Mouse (Mus musculus): ENCODE measurements at regions not wholly inside any gene's neighbourhood (a gene's known extent, or its start where the extent isn't known, plus 50 kb on each side); places are given as distances from the start of the nearest gene placed in this dataset.

DNA sequence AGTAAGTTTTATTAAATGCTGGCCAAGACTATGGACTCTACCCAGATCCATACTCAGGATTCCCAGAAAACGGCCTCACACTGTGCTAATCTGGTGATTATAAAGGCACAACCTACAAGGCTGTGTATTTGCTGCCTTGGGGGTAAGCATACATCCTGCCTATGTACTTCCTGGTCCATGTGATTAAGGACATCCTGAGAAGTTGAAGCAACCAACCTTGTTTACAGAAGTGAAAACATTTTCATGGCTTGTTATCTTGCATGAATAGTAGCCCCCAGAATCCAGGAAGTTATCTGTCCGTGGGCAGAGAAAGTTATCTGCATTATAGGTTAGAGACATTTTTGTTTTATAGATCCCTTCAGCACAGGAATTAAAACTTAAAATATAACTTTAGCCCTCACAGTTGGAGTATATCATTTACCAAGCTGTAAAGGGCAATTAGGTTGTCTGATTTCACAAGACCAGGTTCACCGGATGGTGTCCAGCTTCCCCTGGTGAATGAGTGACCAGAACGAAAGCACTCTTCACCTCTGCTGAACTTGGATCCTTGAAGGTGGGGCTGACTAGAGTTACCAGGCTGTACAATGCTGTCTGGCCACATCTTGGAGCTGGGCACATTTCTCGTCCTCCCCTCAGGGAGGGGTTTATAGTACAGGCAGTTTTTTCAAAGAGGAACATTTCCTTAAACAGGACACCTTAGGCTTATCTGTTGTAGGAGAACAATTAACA lies 90.1 kb upstream of the Tbl1xr1 start:
- TF ChIP-seq CTCF (IDR thresholded peaks at IDR 0.05), result no peak
- TF ChIP-seq EP300 (IDR thresholded peaks at IDR 0.05), result peak; percentile 10; the same call in 1 of the 2 replicates
